Mouse (Mus musculus) cerebellum, adult 2 months (tissue): ENCODE data around the gene Rai1. TPM values are rescaled to one million over a fixed set of nuclear protein-coding genes. Genes with fewer than 3 reads are reported as not detected.

Experiments used
- DNase-seq, 2 experiments: peaks; one replicate each; pipeline ENCODE4 v3.0.0; 2021
- H3K27ac ChIP-seq: fragments of 200-500 bp; 2 replicates; pipeline ENCODE4 v1.5.1; 2012; ENCODE audit warnings: low read length, control low read depth, inconsistent platforms; ENCODE audit not compliant: insufficient read depth
- H3K27me3 ChIP-seq: fragments of 200-500 bp; 2 replicates; pipeline ENCODE4 v1.6.1; 2012; ENCODE audit warnings: inconsistent platforms, mild to moderate bottlenecking, low read length, moderate library complexity; ENCODE audit not compliant: control insufficient read depth, insufficient read depth
- H3K4me1 ChIP-seq: fragments of 200-500 bp; 2 replicates; pipeline ENCODE4 v1.6.1; 2011; ENCODE audit warnings: low read length; ENCODE audit not compliant: control insufficient read depth, insufficient read depth
- H3K4me3 ChIP-seq: fragments of 200-500 bp; replicated peaks from 2 replicates; pipeline ENCODE3; 2011; ENCODE audit warnings: mild to moderate bottlenecking, low read depth, low read length, control low read depth; ENCODE audit not compliant: insufficient read depth
- CTCF ChIP-seq: fragments of 200-500 bp; IDR thresholded peaks from 2 replicates; pipeline ENCODE4 v1.5.1; 2011; ENCODE audit warnings: low read depth, mild to moderate bottlenecking, control low read depth, low read length, moderate library complexity, borderline replicate concordance; ENCODE audit not compliant: insufficient read depth
- POLR2A ChIP-seq: fragments of 200-500 bp; IDR thresholded peaks from 2 replicates; pipeline ENCODE4 v1.6.1; 2011; ENCODE audit warnings: low read length, control low read depth, borderline replicate concordance; ENCODE audit not compliant: insufficient read depth
- WGBS: fragments of 180-500 bp; shearing (Covaris S2); methylation state at CpG from one replicate; pipeline ENCODE4 v1.1.7; 2018; 5-methylcytosine and 5-hydroxymethylcytosine counted together
- polyA plus RNA-seq: library from polyadenylated mRNA; depleted of rRNA; stranded (reverse); fragments of >200 nt; gene quantifications from 2 replicates; pipeline ENCODE4 v1.2.3, GENCODE M21; 2012

Rai1 gene
- polyA plus RNA-seq, 1 experiment = 42.5 TPM

- no peak overlapping the region for H3K27ac ChIP-seq
- H3K27me3 ChIP-seq = no peaks in the 10 kb centered on the region
- peak in 1 of 2 experiments; percentile 41 for DNase-seq
- no peak for TF ChIP-seq CTCF
- TF ChIP-seq POLR2A = no peak
- peaks cover 9% of the 10 kb centered on the region for H3K4me1 ChIP-seq
- WGBS = 51% methylated on average over 4 of the region's 4 CpGs
- no peak overlapping the region for H3K4me3 ChIP-seq
Measured at GRCm38 (mm10) chr11:60193556-60193955, 88.7 kb downstream of the Rai1 start.

- no peak for DNase-seq
Measured at GRCm38 (mm10) chr11:60195108-60195507, 90.3 kb downstream of the Rai1 start.

GRCm38 (mm10) chr11:60196344-60196743, 91.5 kb downstream of the Rai1 start:
- Histone ChIP-seq H3K27me3 (no peaks in the 10 kb centered on the region), H3K4me1 (peaks cover 18% of the 10 kb centered on the region), H3K27ac (no peak overlapping the region), H3K4me3 (no peak overlapping the region)
- TF ChIP-seq CTCF = no peak
- TF ChIP-seq POLR2A = no peak
- DNase-seq = no peak
- WGBS = 87% methylated on average over 5 of the region's 5 CpGs

More at GRCm38 (mm10) chr11:60195108-60195507, 90.3 kb downstream of the Rai1 start:
- no peak overlapping the region for H3K27ac ChIP-seq
- peaks cover 9% of the 10 kb centered on the region for H3K4me1 ChIP-seq
- peak; percentile 26; the same call in 1 of the 2 replicates for TF ChIP-seq CTCF
- TF ChIP-seq POLR2A = no peak
- no peak overlapping the region for H3K4me3 ChIP-seq
- no peaks in the 10 kb centered on the region for H3K27me3 ChIP-seq

- 37% methylated on average over 24 of the region's 24 CpGs for WGBS
- no peak for TF ChIP-seq POLR2A
- no peak for TF ChIP-seq CTCF
- no peaks in the 10 kb centered on the region for H3K27me3 ChIP-seq
- H3K4me3 ChIP-seq = no peak overlapping the region
- peaks cover 30% of the 10 kb centered on the region for H3K4me1 ChIP-seq
- H3K27ac ChIP-seq = no peak overlapping the region
- DNase-seq = peak in 1 of 2 experiments; percentile 44
Measured at GRCm38 (mm10) chr11:60197998-60198619, 93.3 kb downstream of the Rai1 start.

- Histone ChIP-seq H3K4me1 (peaks cover 31% of the 10 kb centered on the region), H3K4me3 (no peak overlapping the region), H3K27ac (no peak overlapping the region), H3K27me3 (no peaks in the 10 kb centered on the region)
- WGBS = 66% methylated on average over 12 of the region's 12 CpGs
- TF ChIP-seq POLR2A (no peak), CTCF (no peak)
- no peak for DNase-seq
Measured at GRCm38 (mm10) chr11:60198651-60199050, 93.8 kb downstream of the Rai1 start.

GRCm38 (mm10) chr11:60199702-60200184, 94.9 kb downstream of the Rai1 start:
- no peak overlapping the region for H3K27ac ChIP-seq
- H3K4me1 ChIP-seq = peaks cover 29% of the 10 kb centered on the region
- 2% methylated on average over 18 of the region's 18 CpGs for WGBS
- peak overlapping the region; percentile 3 for H3K4me3 ChIP-seq
- peak; percentile 87 to 97 for DNase-seq
- no peaks in the 10 kb centered on the region for H3K27me3 ChIP-seq
- TF ChIP-seq CTCF = peak; percentile 94
- peak; percentile 12; the same call in 1 of the 2 replicates for TF ChIP-seq POLR2A

DNA sequence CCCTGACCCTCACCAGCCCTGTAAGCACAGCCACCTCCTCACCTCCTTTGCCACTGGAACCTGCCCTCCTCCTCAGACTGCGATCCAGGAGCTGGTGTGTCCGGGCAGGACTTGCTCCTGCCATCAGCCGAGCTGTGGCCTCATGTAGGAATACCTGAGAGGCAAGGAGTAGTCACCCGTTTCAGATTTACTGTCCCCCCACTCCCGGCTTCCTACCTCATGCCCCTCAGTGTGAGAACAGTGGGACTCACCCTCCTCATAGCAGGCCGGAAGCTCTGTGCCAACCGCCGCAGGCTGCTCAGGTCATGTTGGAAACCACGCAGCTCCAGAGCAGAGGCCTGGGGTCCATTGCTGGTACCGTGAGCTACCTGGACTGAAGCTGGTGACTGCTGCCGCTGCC, 95.6 kb downstream of the Rai1 start:
- DNase-seq = no peak
- H3K27ac ChIP-seq = no peak overlapping the region
- TF ChIP-seq POLR2A = no peak
- TF ChIP-seq CTCF = no peak
- peaks cover 29% of the 10 kb centered on the region for H3K4me1 ChIP-seq
- H3K4me3 ChIP-seq = no peak overlapping the region
- no peaks in the 10 kb centered on the region for H3K27me3 ChIP-seq
- 58% methylated on average over 11 of the region's 11 CpGs for WGBS
